Mouse (Mus musculus): ENCODE results near the gene Pemt.

DNA sequence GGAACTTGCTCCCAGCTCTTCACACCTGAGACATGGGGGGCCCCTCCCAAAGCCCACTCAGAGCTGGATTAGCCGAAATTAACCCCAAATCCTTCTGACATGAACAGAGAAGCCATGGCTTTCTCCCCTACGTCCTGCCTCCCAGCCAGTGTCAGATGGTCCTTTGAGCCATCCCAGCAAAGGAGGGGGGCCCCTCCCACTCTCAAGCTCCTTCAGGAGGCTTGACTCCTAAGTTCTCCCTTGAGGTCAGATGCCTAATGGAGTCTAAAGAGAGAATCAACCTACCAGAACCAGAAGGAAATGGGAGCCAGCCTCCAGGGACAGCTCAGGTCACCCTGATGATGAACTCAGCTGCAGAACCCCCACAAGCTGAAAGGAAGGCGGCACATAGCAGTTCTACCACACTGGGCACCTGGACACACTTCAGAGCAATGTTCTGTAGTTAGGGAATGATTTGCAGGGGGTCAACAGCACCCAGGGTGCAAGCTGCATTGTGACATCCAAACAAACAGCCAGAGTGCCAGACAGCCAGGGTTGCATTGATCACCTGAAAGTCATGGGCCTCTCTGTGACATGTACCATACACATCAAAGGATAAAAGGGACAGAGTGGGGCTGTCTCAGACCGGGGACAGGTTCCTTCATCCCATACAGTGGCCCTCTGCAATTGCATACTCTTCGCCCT lies 9.6 kb downstream of the Pemt start:
- TF ChIP-seq POLR2A (IDR thresholded peaks at IDR 0.05; ENCODE audit: low read depth, low read length) (no peak), MAX (IDR thresholded peaks at IDR 0.05; ENCODE audit: low read length) (no peak), TBP (conservative IDR thresholded peaks at IDR 0.05; ENCODE audit: low read depth, low read length) (no peak), SIN3A (IDR thresholded peaks at IDR 0.05; ENCODE audit: low read length) (no peak), CTCF (conservative IDR thresholded peaks at IDR 0.05 in 1 of 2, IDR thresholded peaks at IDR 0.05 in 1 of 2; ENCODE audit: low read depth in 2 of 2, low read length in 2 of 2) (no peak), CHD1 (IDR thresholded peaks at IDR 0.05; ENCODE audit: low read depth, low read length) (no peak), NELFE (IDR thresholded peaks at IDR 0.05; ENCODE audit: low read depth, low read length) (no peak), RCOR1 (conservative IDR thresholded peaks at IDR 0.05; ENCODE audit: low read depth, low read length) (no peak), CHD2 (IDR thresholded peaks at IDR 0.05; ENCODE audit: low read length) (no peak)

All from CH12.LX (cell line).